Mouse (Mus musculus): ENCODE measurements at regions not wholly inside any gene's neighbourhood (a gene's known extent, or its start where the extent isn't known, plus 50 kb on each side); places are given as distances from the start of the nearest gene placed in this dataset.

- TF ChIP-seq CTCF (IDR thresholded peaks at IDR 0.05; ENCODE audit: extremely low read depth, insufficient read depth, low read length) (no peak), POLR2A (IDR thresholded peaks at IDR 0.05; ENCODE audit: extremely low read depth, insufficient read depth, low read length) (no peak)
These were observed 172.4 kb downstream of the Iqub start for GRCm38 (mm10) chr6:24342471-24342870.
